Mouse (Mus musculus): ENCODE data around the gene Sec31a.

Gene Sec31a

DNA sequence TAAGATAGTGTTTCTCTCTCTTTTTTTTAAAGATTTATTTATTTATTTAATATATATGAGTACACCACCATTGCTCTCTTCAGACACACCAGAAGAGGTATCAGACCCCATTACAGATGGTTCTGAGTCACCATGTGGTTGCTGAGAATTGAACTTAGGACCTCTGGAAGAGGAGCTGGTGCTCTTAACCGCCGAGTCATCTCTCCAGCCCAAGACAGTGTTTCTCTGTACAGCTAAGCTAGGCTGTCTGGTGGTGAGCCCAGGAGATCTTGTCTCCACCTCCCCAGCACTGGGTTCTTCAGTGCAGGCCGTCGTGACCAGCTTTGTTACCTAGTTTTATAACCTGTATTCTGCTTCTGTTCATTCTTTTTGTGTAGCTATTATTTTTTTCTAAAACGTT is 5.8 kb downstream of the Sec31a start:
- in situ Hi-C loops (cut with MboI, MseI): no loop called here

DNA sequence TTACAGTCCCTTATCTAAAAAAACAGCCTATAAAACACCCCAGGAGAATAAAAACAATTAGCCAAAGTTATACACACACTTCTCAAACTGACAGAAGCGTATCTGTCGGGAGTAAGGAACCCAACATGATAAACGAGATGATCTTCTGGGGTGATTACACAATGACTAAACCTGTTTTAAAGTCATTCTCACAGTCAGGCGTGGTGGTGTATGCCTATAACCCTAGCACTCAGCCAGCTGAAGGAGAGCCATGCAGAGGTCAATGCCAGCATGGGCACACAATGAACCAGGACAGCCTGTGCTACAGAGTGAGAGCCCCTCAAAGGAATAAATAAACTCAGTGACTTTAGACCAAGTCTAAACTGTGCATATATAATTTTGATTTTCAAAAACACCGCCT is 7.5 kb downstream of the Sec31a start:
- in situ Hi-C loops (cut with MboI, MseI): no loop called here

DNA sequence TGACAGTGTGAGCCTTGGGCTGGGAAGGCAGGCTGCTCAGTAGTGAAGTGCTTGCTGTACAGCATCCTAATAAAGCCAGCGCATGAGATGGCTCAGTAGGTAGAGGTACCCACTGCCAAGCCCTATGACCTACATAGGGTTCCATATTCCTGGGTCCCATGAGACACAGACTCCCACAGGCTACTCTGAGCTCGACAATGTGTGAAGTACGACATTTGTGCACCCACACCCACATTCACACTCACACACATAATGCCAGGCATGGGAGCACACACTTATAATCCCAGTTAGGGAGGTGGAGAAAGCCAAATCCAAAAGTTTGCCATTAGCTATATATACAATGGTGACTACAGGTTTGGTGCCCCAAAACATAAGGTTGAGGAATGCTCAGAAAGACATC is 19.3 kb downstream of the Sec31a start:
- in situ Hi-C loops (cut with MboI, MseI): no loop called here

DNA sequence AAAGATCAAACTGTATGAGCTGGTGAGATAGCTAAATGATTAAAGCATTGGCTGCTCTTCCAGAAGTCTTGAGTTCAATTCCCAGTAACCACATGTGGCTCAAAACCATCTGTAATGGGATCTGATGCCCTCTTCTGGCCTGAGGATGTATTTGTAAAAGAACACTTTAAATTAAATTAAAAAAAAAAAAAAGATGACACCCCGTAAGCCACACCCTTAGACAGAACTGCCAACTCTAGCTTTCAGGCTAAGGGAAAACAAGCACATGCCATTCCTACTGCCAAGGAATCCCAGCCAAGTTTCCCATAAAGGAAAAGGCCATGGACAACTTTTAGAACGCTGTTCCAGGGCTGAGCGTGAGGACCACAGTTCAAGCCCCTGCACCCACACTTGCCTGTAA is 22.4 kb downstream of the Sec31a start:
- in situ Hi-C loops (cut with MboI, MseI): no loop called here

DNA sequence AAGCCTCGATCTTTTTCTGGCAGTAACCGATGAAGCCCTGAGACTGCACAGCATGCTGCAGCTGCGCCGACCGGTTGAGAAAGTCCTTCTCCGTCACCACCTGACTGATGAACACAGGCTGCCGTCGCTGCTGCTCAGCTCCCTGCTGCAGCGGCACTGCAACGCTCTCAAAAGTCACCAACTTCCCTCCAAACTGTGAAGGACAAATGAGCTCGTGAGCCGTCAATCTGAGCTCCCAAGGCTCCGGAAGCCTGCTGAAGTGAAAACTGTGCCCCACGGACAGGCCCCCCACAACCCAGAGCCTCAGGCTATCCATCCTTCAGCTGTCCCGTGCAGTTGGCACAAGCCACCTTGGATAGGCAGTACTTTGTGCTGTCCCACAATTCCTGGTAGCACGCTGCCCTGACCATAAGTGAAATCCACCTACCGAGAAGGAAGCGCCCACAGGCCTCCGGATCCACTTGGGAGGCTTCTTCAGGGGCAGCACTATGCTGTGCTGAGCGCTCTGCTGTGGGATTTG is 23.5 kb downstream of the Sec31a start:
- in situ Hi-C loops (cut with MboI, MseI): no loop called here

DNA sequence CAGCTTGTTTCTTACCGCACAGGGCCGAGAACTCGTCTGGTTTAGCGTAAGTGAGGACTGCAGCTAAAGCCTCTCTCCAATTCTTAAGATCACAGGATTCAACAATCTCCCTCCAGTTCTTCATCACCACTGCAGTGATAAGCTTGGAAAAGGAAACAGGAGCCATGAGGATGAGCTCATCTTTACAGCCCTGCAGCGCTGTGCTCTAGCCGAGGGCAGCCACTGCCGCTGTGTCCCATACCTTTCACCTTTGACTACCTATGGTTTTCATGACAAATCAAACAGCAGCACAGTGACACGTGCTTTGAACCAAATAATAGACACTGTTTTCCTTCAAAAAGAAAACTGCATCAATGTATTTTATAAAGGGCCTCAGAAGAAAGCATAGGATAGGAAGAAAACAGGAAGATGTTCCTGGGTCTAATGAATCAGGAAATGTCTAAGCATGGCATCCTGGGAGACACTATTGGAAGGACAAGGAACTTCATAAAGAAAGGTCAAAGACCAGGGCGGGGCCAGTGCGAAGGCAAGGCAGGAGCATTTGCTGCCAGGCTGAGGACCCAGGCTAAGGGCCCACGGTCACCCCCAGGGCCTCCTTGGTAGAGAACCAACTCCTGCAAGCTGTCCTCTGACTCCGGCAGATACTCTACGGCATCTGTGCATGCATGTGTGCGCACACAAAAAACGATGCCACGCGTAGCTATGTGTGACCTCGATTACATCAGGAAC is 32.1 kb downstream of the Sec31a start:
- in situ Hi-C loops (cut with MboI, MseI): no loop called here

DNA sequence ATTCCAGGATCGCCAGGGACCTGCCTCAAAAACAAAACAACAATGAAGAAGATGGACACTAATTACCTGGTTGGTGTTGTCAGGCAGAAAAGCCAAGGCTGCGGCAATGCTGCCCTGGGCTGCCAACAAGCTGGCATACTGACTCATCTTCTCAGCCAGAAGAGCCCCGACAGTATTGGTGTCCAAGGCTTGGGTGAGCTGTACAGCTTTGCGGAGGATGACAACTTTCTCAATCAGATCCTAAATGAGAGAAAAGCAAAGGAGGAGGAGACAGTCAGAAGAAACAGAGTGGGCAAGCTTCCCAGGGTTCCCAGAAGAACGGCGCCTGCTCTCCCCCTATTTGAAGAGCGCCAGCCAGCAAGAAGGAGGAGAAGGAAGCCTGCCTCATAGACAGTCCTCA is 34.9 kb downstream of the Sec31a start:
- in situ Hi-C loops (cut with MboI, MseI): no loop called here

DNA sequence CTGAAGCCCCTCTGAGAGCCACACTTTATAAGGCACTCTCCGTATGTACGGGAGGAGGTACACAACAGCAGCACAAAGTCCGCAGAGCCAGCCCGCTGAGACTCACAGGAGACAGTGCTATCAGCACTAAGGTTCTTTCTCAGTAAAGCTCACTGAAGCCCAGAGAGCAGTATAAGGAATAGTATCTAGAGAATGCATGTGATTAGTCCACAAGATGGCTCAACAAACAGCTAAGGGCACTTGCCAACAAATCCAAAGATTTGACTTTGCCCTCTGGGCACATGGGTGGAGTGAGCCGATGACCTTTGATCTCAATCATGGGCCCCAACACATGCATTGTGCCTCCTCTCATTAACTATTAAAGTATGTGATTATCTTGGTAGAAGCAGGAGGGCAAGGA is 35.8 kb downstream of the Sec31a start:
- in situ Hi-C loops (cut with MboI, MseI): no loop called here

DNA sequence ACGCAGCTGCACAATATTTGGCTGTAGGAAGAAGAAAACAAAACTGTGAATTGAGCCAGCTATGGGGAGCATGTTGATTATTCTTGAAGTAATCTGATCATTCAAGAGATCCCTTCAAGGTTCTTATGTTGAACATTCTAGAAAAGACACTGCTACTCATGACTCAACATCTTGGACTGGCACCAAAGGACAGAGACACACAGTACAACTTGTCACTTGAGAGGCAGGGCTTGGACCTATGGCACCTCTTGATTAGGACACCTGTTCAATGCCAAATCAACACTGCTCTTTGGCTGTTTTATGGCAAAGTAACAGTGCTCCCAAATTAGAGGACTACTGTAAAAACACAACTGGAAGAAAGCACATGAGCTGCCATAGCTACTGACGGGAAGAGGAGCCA is 37.1 kb downstream of the Sec31a start:
- in situ Hi-C loops (cut with MboI, MseI): no loop called here

DNA sequence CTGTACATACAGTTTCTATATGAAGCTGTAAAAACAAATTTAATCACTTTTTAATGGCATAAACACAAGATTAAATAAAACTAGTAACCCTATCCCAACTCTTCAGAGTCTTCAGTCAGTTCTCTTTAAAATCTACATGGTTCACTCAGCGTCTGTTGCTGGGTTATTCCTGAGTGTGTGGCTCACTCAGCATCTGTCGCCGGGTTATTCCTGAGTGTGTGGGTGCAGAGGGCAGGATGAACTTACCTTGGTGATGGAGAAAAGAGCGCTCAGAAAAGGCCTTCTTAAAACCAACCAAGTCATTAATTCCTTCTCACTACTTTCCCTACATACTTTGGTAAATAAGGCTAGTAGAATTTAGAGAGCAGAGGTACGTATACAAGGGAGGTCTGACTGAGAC is 37.8 kb downstream of the Sec31a start:
- in situ Hi-C loops (cut with MboI, MseI): no loop called here

DNA sequence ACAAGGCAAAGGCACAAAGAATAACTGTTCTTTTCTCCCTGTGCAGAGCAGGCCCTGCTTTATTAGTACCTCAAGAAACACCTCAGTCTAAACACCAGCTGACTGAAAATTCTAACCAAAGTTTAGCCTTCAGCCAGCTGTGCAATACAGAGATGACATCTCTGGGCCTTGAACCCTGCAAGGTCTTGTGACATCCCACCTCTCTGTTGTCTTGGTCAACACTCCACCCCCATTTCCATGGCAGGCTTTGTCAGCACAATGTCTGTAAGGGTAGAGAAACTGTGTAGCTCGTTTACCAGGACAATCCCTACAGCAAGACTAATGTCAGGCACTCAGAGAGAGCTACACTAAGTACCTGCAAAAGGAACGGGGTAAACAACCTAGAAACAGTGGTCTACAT is 38.7 kb downstream of the Sec31a start:
- in situ Hi-C loops (cut with MboI, MseI): no loop called here

DNA sequence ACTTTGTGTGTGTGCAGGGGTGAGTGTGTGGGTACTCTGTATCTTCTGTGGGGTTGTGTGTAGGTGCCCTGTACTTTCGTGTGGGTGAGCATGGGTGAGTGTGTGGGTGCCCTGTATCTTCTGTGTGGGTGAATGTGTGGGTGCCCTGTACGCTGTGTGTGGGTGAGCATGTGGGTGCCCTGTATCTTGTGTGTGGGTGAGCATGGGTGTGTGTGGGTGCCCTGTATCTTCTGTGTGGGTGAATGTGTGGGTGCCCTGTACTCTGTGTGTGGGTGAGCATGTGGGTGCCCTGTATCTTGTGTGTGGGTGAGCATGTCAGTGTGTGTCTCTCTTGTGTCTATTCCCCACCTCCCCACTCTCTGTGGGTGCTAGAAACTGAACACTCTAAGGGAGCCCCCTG is 41.3 kb downstream of the Sec31a start:
- in situ Hi-C loops (cut with MboI, MseI): no loop called here

DNA sequence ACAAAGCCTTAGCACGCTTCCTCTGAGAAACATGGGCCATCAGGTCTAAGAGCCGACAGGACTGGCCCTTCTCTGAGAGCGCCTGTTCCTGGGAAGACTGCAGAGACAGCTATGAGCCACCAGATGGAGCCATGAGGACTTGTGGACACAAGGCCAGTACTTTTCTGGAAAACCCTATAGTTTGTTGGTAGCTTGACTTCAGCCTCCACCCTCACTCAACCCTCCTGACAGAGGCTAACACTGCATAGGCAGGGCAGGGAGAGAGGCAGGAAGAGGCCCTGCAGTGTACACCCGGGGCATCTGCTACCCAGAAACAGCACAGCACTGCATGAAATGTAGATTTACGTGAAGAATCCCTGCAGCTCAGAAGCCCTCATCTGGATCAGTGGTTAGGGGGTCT is 42.1 kb downstream of the Sec31a start:
- in situ Hi-C loops (cut with MboI, MseI): no loop called here

DNA sequence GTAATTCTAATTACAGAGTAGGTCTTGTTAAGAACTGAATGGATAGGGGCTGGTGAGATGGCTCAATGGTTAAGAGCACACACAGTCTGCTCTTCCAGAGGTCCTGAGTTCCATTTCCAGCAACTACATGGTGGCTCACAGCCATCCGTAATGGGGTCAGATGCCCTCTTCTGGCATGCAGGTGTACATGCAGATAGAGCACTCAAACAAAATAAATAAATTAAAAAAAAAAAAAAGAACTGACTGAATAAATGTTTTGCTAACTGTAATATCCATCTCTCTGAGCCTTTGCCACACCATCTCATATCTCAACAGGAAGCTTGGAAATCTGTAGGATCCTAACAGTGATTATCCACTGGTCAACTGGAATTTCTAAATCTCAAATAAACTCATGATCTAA is 45.1 kb downstream of the Sec31a start:
- in situ Hi-C loops (cut with MboI, MseI): no loop called here

DNA sequence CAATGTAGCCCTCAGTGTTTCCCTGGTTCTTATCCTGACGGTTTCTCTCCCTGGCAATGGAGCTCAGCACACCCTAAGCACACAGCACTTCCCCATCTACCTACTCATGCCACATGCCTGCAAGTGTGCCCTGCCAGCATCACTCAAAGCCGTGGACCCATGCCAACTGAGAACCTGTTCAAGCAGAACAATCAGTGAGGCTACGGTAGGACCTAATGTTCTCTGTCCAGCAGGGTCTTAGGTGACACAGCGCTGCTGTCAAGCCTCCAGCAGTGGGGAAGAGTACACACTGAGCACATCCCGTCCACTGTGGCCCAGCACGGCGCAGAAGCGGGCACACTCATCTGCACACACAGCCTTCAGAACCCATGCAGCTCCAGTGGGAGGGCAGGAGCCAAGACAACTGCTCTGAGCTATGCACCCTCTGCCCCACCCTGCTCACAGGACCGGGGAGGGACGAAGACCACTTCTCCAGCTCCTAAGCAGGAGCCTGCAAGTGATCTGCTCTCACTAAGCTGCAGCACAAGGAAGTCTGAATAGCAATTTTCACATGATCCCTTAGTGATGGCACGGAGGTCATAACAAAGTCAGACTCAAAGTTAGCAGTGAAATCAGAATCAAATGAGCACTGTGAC is 46.1 kb downstream of the Sec31a start:
- in situ Hi-C loops (cut with MboI, MseI): loop anchor here (10.0 kb wide), 1 partner anchor 405 kb away; no protein-coding TSS in a partner anchor

DNA sequence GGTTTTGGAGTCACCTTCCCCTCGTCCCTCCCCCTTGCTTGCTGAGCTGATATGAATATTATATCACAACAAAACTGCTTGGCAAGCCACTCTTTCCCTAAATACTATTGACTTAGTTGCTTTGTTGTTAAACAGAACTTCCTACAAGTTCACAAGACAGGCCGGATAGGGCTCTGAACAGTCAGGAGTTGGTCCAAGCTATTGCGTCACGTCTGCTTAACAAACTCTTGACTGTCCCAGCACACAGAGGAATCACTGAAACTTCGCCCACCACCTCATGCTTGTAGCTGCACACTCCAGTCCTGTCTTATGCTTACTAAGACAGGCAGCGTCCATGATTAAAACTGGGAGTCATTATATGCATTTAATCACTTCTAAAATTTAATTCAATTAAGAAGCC is 46.9 kb downstream of the Sec31a start:
- in situ Hi-C loops (cut with MboI, MseI): loop anchor here (10.0 kb wide), 1 partner anchor 406 kb away; no protein-coding TSS in a partner anchor

DNA sequence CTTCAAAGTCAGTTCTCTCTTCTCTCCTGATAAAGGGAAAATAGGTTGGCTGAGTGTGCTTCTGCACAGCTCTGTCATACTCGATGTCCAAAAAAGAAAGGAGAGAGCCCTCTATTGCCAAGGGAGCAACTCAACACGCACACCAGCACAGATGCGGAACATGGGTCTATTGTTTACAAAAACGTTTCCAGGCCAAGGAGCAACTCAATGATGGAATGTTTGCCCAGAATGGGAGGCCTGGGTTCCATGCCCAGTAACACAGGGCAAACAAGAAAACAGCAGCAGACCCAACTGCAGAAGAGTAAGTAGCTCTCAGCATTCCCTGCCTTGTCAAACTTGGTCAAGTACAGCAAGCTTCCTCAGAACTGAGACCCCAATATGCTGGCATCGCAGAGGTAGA is 47.5 kb downstream of the Sec31a start:
- in situ Hi-C loops (cut with MboI, MseI): loop anchor here (10.0 kb wide), 1 partner anchor 406 kb away; no protein-coding TSS in a partner anchor

DNA sequence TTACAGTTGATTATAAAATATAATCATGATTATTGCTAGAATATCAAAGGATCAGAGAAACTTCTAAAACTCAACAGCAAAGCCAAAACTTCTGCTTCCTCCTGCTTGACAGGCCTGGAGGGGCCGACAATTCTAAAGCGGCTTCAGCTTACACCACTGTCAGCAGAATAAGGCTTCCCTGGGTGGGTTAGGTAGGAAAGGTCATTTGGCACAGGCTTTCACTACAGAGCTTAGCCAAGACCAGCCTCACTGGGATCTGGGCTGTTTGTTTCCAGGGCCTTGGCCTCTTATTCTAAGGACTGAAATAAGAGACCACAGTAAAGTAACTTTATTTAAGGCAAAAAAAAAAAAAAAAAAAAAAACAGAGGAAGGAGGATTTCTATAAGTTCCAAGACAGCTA is 49.0 kb downstream of the Sec31a start:
- in situ Hi-C loops (cut with MboI, MseI): loop anchor here (10.0 kb wide), 1 partner anchor 408 kb away; no protein-coding TSS in a partner anchor

DNA sequence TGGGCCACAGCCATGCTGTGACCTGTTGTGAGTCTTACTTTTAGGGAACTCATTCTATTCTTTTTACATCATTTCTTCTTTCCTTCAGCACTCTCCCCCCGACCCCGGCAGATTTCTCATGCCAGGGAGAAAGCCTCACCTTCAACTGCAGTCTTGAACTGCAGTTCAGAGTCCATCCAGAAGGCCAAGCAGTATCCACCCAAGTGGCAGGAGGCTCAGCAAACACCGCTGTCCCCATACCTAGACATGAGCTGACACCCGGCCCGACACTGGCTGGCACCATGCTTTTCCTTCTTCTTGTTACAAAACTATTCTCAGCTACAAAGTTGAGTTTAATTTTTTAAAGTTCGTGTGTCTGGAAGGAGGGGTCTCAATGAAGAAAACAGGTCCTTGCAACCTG is 55.7 kb downstream of the Sec31a start:
- in situ Hi-C loops (cut with MboI, MseI): loop anchor here (10.0 kb wide), 1 partner anchor 415 kb away; no protein-coding TSS in a partner anchor

DNA sequence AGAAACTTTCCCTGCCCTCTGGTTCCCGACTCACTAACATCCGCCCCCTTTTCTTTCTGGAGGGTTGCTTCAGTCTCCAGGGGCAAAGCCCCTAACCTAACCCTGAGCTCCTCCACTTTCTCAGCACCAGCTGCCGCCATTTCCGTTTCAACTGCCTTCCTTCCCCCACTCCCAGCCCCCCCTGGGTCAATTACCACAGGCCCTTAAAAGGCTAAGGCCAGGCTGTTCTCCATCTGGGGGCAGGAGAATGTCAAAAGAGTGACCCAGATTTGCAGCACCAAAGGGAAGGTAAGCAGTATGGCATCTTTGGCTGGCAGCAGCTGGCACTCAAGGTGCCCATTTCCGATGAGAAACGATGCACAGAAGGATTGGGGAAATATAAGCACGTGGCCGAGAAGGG is 57.7 kb downstream of the Sec31a start:
- in situ Hi-C loops (cut with MboI, MseI): no loop called here

DNA sequence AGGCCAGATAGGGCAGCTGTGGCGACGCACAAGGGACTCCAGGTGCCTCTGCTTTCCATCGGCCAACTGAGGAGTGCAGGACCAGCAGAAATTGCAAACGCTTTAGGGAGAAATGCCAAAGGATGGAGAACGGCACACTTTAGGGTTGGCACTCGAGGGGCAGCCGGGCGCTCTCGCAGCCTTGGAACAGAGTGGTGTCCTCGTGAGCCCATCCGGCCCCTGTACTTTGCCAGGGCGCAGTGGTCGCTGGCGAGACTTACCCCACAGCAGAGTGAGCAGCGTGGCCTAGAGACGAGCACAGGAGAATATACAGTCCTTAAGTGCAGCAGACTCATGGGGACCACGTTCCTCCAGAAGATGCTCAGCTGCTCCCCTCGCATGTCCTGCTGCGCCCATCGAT is 61.4 kb downstream of the Sec31a start:
- in situ Hi-C loops (cut with MboI, MseI): no loop called here

DNA sequence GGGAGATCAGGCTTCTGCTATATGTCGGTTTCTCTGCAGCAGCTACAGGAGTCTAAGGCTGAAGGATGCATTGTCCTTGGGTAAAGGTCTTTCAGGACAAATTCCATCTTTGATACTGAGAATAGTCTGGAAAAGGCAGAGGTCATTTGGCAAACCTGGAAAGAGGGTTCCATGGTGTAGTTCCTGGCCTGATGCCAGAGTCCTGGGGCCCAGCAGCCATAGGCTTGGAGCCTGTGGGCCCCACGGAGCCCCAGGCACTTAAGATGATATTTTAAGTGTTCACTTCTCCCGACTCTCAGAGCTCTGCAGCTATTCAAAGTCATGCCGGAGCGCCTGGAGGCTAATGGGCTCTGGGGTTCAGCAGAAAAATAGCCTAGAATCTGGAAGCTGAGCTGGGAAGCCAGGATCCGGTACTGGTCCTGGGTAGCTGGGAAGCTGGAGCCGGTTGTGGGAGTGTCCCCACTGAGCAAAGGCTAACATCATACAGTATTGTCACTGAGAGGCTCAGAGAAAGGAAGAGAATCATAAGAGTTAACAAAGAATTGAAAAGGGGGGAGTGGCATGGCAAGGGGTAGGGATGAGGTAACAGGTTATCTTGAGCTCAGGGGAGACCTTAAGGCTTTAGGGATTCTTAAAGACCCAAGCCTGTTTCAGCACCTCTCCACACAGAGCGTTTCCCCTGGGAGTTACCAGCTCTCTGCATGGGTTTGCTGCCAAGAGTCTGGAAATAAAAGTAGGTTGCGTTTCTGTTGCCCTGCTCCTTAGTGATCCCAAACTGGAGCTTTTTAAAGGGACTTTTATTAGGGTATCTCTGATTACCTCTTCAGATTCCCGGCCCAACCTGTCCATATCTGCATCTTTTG is 62.8 kb downstream of the Sec31a start:
- in situ Hi-C loops (cut with MboI, MseI): no loop called here
